In the genomic region with DNA sequence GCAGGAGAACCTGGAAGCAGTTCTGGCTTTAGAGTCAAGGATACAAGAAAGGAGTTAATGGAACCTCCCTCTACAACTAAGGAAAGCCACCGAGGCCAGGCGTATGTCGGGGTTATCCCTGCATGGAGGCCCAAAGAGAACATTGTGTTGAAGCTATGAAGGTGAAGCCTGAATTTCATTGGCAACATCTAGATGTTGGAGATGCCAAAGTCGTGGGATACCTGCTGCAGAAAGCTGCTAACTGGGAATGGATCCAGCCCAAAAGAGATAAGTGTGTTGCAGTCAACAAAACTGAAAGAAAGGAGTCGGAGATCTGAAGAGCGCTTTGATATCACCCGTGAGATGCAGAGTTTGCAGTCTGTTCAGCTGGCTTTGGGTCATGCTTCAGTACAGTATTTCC, we compare ENCODE assay signal across 29 mouse cellular contexts.
DNase-seq lines count a peak whose midpoint lies in the region; ATAC-seq and TF ChIP-seq lines count a peak whose summit lies in the region.
"Had no signal": no experiment of that assay in that cellular context is flagged by ENCODE, and none has a peak within 500 bp of the region (broad histone marks: within the 10 kb centered on the region; RNA-seq: fewer than 3 reads in every experiment).

No protein-coding gene starts in this region.

- no peaks in the 10 kb centered on the region for H3K27me3 ChIP-seq in forebrain, embryonic 13.5 days
- H3K27me3 ChIP-seq: embryonic facial prominence, embryonic 12.5 days; heart, embryonic 15.5 days; hindbrain, embryonic 12.5 days; limb, embryonic 13.5 days; lung, embryonic 15.5 days; midbrain, embryonic 12.5 days; neural tube, embryonic 12.5 days had no signal

- DNase-seq in layer of hippocampus, adult 2 months (ENCODE audit: low spot score in 2 of 2), result no peak
- DNase-seq in layer of hippocampus, postnatal 14 days (ENCODE audit: low spot score in 2 of 2), result no peak
- DNase-seq in cerebellum, adult 8-10 months, result peak; percentile 47
- peak; percentile 41 to 74 for DNase-seq in cerebellum, postnatal 14 days
- DNase-seq in urinary bladder, adult 18-20 months (ENCODE audit: low spot score in 2 of 2), result no peak
- DNase-seq: B cell, adult 2 months; embryo, embryonic 11 days; gastrocnemius, postnatal 10 days; kidney, adult 9 months; kidney, postnatal 10 days; layer of hippocampus, adult 9-11 months; lung, postnatal 36 days; right cerebral cortex, postnatal 4 days; thymus, postnatal 4 days had no signal

- no peak overlapping the region for H3K9ac ChIP-seq in forebrain, embryonic 13.5 days
- H3K9ac ChIP-seq: embryonic facial prominence, embryonic 12.5 days; heart, embryonic 15.5 days; hindbrain, embryonic 12.5 days; limb, embryonic 13.5 days; lung, embryonic 15.5 days; midbrain, embryonic 12.5 days; neural tube, embryonic 12.5 days had no signal

- no peak overlapping the region for H3K4me3 ChIP-seq in layer of hippocampus, adult 2 months
- no peak overlapping the region for H3K4me3 ChIP-seq in forebrain, embryonic 13.5 days
- H3K4me3 ChIP-seq: embryonic facial prominence, embryonic 12.5 days; heart, embryonic 10.5 days; heart, embryonic 15.5 days; hindbrain, embryonic 12.5 days; limb, embryonic 13.5 days; lung, embryonic 15.5 days; megakaryocyte, embryonic 14.5 days; midbrain, embryonic 12.5 days; myocyte; neural tube, embryonic 12.5 days had no signal

- no peaks in the 10 kb centered on the region for H3K9me3 ChIP-seq in forebrain, embryonic 13.5 days (replicated peaks)
- H3K9me3 ChIP-seq: embryonic facial prominence, embryonic 12.5 days; heart, embryonic 10.5 days; heart, embryonic 15.5 days; hindbrain, embryonic 12.5 days; limb, embryonic 13.5 days; lung, embryonic 15.5 days; midbrain, embryonic 12.5 days; neural tube, embryonic 12.5 days had no signal

- H3K27ac ChIP-seq in layer of hippocampus, adult 2 months, result peak overlapping the region; percentile 57; the same call in 1 of the 2 replicates
- H3K27ac ChIP-seq in forebrain, embryonic 13.5 days, result no peak overlapping the region
- H3K27ac ChIP-seq: embryonic facial prominence, embryonic 12.5 days; heart, embryonic 10.5 days; heart, embryonic 15.5 days; hindbrain, embryonic 12.5 days; hindbrain, postnatal 0 days; limb, embryonic 13.5 days; lung, embryonic 15.5 days; midbrain, embryonic 12.5 days; neural tube, embryonic 12.5 days had no signal

- no peak for TF ChIP-seq CTCF in layer of hippocampus, adult 2 months (conservative IDR thresholded peaks at IDR 0.05)

- H3K4me1 ChIP-seq in forebrain, embryonic 13.5 days, result peaks cover 9% of the 10 kb centered on the region; the same call in 1 of the 2 replicates
- H3K4me1 ChIP-seq: embryonic facial prominence, embryonic 12.5 days; heart, embryonic 15.5 days; limb, embryonic 13.5 days; lung, embryonic 15.5 days; megakaryocyte, embryonic 14.5 days; neural tube, embryonic 12.5 days had no signal

- no peak overlapping the region for H3K4me2 ChIP-seq in forebrain, embryonic 13.5 days
- H3K4me2 ChIP-seq: embryonic facial prominence, embryonic 12.5 days; heart, embryonic 15.5 days; hindbrain, embryonic 12.5 days; limb, embryonic 13.5 days; liver, embryonic 11.5 days; lung, embryonic 15.5 days; midbrain, embryonic 12.5 days; neural tube, embryonic 12.5 days had no signal

- no peak for ATAC-seq in forebrain, embryonic 13.5 days
- ATAC-seq: forebrain, embryonic 16.5 days; hindbrain, postnatal 0 days; intestine, embryonic 16.5 days had no signal

- 94% methylated on average over 7 of the region's 7 CpGs for WGBS in forebrain, embryonic 13.5 days

- peaks cover 15% of the 10 kb centered on the region for H3K36me3 ChIP-seq in forebrain, embryonic 13.5 days (ENCODE audit: poor library complexity, severe bottlenecking)
- H3K36me3 ChIP-seq: embryonic facial prominence, embryonic 12.5 days; heart, embryonic 10.5 days; heart, embryonic 15.5 days; hindbrain, embryonic 12.5 days; limb, embryonic 13.5 days; lung, embryonic 15.5 days; midbrain, embryonic 12.5 days; neural tube, embryonic 12.5 days had no signal

Comparison
In these comparisons a context has a peak if more than half of its experiments do, and no peak if none do; other contexts are left out.
1. DNase-seq: peak in cerebellum, adult 8-10 months (single experiment) and cerebellum, postnatal 14 days (2 of 2); none in layer of hippocampus, adult 2 months (0 of 2), layer of hippocampus, postnatal 14 days (0 of 2) and urinary bladder, adult 18-20 months (0 of 2).